Mouse (Mus musculus) liver, postnatal 0 days (tissue): Measurements from ENCODE around the gene Mmp13.

Source experiments
- CTCF ChIP-seq: sonication (generic); IDR thresholded peaks from 2 replicates; pipeline ENCODE4 v1.5.1; 2016; ENCODE audit warnings: antibody characterized with exemption, low read depth
- EP300 ChIP-seq: IDR thresholded peaks from 2 replicates; pipeline ENCODE4 v1.6.1; 2016; ENCODE audit warnings: antibody characterized with exemption, low read depth, mild to moderate bottlenecking

GRCm38 (mm10) chr9:7252797-7253654 lies 19.3 kb upstream of the Mmp13 start:
- no peak for TF ChIP-seq CTCF
- TF ChIP-seq EP300, result no peak
